Mouse (Mus musculus) cortical plate, adult 2 months (tissue): ENCODE data around the gene Anks1b. TPM values are rescaled to one million over a fixed set of nuclear protein-coding genes. Genes with fewer than 3 reads are reported as not detected.
A peak's percentile ranks its signal among the peaks of the same experiment; 100 is the strongest.

Source experiments
- H3K27ac ChIP-seq: fragments of 200-500 bp; 2 replicates; pipeline ENCODE4 v1.5.1; 2012; ENCODE audit warnings: low read length, control low read depth, inconsistent platforms; ENCODE audit not compliant: insufficient read depth
- H3K4me1 ChIP-seq: fragments of 200-500 bp; 2 replicates; pipeline ENCODE4 v1.6.1; 2011; ENCODE audit warnings: low read length; ENCODE audit not compliant: control insufficient read depth, insufficient read depth
- H3K4me3 ChIP-seq: fragments of 200-500 bp; 2 replicates; pipeline ENCODE4 v1.5.1; 2011; ENCODE audit warnings: mild to moderate bottlenecking, low read length, control low read depth; ENCODE audit not compliant: insufficient read depth
- CTCF ChIP-seq: fragments of 200-500 bp; IDR thresholded peaks from 2 replicates; pipeline ENCODE4 v1.5.1; 2011; ENCODE audit warnings: mild to moderate bottlenecking, control low read depth, low read length; ENCODE audit not compliant: insufficient read depth; ENCODE audit errors: extremely low read depth
- POLR2A ChIP-seq: fragments of 200-500 bp; IDR thresholded peaks from 2 replicates; pipeline ENCODE4 v1.6.1; 2011; ENCODE audit warnings: mild to moderate bottlenecking, low read length, control low read depth; ENCODE audit not compliant: insufficient read depth; ENCODE audit errors: extremely low read depth
- polyA plus RNA-seq: library from polyadenylated mRNA; depleted of rRNA; stranded (reverse); fragments of >200 nt; gene quantifications from 2 replicates; pipeline ENCODE4 v1.2.3, GENCODE M21; 2012

Gene Anks1b
- polyA plus RNA-seq, 1 experiment, result 238 TPM

DNA sequence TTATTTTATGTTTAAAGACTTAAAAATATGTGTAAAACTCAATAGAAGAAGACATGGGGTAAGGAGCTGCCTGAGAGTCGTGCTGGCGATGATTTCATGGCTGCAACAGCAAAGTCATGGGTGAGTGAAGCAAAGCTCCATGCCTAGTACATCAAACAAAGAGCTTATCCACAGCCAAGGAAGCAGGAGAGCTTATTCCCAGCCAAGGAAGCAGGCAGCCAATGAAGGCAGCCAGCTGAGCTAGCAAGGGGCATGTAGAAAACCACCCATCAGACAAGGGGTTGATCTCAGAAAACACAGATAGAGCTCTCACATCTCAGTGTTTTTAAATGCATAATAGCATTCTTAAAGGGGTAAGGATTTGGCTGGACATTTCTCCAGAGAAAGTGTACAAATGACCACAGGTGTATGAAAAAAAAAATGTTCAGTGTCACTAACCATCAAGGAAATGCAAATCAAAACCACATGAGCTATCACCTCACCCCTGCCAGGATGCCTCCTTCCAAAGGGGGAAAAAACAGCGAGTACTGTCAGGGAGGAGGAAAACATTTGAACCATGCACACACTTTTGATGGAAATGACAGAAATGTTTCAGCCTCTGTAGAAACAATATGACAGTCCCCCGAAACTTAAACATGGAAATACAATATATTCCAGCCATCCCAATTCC is 911.8 kb downstream of the Anks1b start:
- Histone ChIP-seq H3K4me1 (peaks cover 1% of the 10 kb centered on the region; the same call in 1 of the 2 replicates), H3K4me3 (no peak overlapping the region), H3K27ac (no peak overlapping the region)
- TF ChIP-seq CTCF (no peak), POLR2A (no peak)

DNA sequence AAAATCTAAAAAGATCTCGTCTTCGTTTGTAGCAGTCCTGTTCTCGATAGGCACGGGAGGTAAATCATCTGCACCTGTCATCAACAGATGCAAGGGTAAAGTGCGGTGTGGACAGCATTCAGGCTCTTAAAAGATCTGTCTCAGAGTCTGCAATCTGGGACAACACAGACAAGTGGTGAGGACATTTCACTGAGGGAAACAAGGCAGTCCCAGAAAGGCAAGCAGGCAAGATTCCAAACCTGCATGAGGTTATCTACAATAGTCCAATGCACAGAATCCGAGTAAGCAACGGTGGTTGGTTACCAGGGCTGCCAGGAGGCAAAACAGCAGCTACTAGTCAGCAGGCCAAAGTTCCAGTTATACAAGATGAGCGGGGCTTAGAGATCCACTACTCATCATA is 912.4 kb downstream of the Anks1b start:
- H3K4me3 ChIP-seq, result no peak overlapping the region
- no peak for TF ChIP-seq POLR2A
- no peak for TF ChIP-seq CTCF
- no peak overlapping the region for H3K27ac ChIP-seq
- peaks cover 1% of the 10 kb centered on the region; the same call in 1 of the 2 replicates for H3K4me1 ChIP-seq

DNA sequence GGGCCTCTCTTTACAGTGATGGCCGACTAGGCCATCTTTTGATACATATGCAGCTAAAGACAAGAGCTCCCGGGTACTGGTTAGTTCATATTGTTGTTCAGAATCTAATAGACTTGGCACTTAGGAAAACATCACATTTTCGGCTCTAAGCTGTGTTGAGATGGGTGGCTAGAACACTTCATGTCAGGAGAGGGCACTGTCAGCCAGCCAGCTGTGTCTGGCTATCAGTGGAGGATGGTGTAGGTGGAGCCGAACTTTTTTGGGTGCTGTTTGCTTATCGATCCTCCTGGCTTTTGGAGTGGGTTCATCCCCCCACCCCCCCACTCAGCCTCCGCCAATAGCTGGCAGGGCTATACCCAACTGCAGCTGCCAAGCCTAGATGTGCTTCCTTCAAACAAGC is 929.8 kb downstream of the Anks1b start:
- TF ChIP-seq POLR2A (no peak), CTCF (peak; percentile 48)
- Histone ChIP-seq H3K4me3 (no peak overlapping the region), H3K27ac (no peak overlapping the region), H3K4me1 (peaks cover 6% of the 10 kb centered on the region)

DNA sequence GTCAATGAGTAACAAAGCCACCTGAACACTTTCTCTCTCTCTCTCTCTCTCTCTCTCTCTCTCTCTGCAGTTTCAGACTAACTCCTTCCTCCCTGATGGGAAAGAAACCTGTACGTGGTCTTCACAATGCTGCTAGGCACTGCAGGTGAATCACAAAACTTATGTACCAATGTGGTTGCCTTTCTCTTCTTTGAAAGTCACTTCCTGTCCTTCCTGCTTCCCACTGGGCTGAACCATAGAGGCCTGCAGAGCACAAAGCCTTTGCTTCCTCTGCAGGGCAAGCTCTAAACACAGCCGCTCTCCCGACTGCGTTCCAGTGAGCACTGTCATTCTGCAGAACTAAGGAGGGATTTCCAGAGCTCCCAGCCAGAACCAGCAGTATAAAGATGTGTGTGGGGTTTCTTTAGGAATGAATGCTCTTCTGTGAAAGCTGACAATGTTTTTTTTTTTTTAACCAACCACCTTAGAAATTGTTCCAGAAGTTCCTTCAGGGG is 931.3 kb downstream of the Anks1b start:
- Histone ChIP-seq H3K27ac (no peak overlapping the region), H3K4me3 (no peak overlapping the region), H3K4me1 (peaks cover 6% of the 10 kb centered on the region)
- TF ChIP-seq CTCF (no peak), POLR2A (no peak)

DNA sequence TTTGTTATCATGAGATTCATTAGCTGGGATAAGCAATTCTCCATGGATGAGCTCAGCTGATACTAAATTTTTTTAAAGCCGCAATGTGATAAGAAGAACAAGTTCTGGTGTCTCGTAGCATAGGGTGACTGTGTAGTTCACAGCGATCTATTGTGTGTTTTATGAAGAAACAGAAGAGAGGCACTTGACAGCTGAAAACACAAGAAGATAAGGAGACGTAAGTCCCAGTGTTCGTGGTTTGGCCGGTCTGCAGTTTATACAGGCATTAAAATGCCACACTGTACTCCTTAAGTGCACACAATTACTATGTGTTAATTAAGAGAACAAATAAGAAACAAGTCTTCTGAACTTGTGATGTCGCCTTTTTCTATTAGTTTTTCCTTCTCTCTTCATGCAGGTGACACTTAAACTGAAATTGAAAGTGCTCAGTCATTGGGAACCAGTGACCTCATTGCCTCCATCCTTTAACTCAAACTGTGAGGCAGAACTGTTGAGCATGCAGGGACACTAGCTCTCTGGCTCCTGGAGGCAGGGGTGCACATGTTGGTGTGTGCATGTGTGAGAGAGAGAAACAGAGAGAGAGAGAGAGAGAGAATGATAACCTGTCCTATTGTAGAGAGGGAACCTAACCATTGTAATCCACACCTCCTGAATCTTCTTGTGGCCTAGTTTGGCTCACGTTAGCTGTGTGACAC is 935.5 kb downstream of the Anks1b start:
- Histone ChIP-seq H3K27ac (no peak overlapping the region), H3K4me1 (peaks cover 9% of the 10 kb centered on the region), H3K4me3 (no peak overlapping the region)
- no peak for TF ChIP-seq POLR2A
- no peak for TF ChIP-seq CTCF

DNA sequence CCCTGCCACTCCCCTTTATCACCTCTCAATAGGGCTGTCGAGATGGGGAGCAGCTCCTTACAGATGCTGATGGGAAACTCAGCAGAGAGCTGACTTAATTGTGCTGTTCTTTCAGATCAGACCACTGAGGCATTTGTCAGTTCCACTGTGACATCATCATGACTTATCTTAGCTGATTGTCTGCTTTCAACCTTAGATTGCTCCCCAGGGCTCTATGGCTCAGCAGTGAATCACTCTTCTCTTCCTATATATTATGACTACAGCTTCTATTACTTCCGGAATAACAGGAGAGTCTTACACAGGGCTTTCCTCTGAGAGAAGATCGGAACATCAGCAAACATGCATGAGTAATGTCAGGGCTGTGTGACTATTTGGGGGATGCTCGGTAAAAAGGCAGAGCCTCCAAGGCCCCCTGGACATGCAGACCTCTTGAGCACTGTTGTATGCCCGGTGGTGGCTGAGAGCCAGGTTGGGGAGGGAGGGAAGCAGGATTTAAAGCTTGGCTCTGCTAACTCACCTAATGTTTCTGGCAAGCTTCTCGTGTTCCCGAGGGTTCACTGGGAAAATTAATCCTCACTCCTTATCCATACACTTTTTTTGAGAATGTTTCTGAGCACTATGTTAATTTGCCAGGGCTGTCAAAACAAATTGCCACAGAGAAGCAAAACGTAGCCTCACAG is 936.7 kb downstream of the Anks1b start:
- Histone ChIP-seq H3K4me1 (peaks cover 7% of the 10 kb centered on the region; the same call in 1 of the 2 replicates), H3K4me3 (no peak overlapping the region), H3K27ac (no peak overlapping the region)
- TF ChIP-seq POLR2A (no peak), CTCF (no peak)

DNA sequence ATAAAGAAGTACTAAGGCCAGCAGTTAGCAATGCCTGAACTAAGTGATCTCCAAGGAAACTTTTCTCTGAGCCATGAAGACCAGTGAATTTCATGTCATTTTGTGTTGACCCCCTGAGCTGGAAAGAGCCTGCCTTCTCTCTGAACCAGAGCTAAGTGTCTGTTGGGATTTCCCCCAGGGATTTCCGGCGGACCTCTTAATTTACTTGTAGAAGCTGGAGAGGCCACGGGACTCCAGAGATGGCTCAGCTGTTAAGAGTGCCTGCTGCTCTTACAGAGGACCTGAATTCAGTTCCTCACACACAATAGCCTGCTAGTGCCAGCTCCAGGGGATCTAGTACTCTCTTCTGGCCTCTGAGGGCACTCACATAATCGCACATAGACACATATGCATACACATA is 938.1 kb downstream of the Anks1b start:
- peaks cover 8% of the 10 kb centered on the region; the same call in 1 of the 2 replicates for H3K4me1 ChIP-seq
- no peak overlapping the region for H3K4me3 ChIP-seq
- H3K27ac ChIP-seq, result no peak overlapping the region
- TF ChIP-seq CTCF (no peak), POLR2A (no peak)

DNA sequence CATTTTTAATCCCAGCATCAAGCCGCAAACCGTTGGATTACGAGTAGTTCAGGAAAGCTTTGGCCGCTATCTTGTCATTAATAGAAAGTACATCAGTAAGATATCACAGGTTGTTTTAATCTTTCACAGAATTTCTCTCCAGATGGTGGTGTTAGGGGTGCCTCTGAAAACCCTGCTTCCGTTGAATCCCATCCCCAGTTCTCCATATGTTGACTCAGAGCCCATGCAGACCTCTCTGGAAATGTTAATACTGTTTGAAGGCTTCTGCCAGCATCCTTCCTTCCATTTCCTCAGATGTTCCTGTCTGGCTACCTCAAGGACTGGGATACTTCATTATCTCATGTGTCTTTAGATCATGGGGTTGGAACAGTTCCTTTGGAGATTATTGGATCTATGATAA is 940.0 kb downstream of the Anks1b start:
- TF ChIP-seq CTCF (no peak), POLR2A (no peak)
- Histone ChIP-seq H3K4me3 (no peak overlapping the region), H3K4me1 (peaks cover 7% of the 10 kb centered on the region; the same call in 1 of the 2 replicates), H3K27ac (no peak overlapping the region)

DNA sequence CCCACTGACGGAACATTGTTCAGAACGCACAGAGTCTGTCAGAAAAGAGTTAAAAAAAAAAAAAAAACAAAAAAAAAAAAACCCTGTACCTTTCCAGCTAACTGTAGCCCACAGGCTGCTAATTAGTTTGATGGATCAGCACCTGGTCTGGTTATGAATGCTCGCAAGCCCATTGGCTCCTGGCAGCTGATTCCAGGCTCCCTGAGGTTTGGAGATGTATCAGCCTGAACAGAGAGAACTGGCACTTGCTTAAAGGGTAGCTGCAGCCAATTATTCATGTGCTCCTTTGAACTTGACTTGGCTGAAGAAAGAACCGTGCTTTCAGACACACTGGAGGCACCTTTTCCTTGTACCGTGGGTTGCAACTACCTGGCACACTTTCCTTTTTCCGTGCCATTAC is 941.1 kb downstream of the Anks1b start:
- Histone ChIP-seq H3K4me3 (no peak overlapping the region), H3K27ac (no peak overlapping the region)
- TF ChIP-seq POLR2A, result no peak
- TF ChIP-seq CTCF, result no peak

More for the DNA sequence above, 941.1 kb downstream of the Anks1b start:
- H3K4me1 ChIP-seq, result peaks cover 7% of the 10 kb centered on the region; the same call in 1 of the 2 replicates
